Mouse (Mus musculus): ENCODE results near the gene Mrpl27.
"Not testable (repeated sequence)": the region's sequence is repeated elsewhere in the genome, so short reads cannot be mapped to it uniquely, and the experiment has no call there.

Gene Mrpl27

DNA sequence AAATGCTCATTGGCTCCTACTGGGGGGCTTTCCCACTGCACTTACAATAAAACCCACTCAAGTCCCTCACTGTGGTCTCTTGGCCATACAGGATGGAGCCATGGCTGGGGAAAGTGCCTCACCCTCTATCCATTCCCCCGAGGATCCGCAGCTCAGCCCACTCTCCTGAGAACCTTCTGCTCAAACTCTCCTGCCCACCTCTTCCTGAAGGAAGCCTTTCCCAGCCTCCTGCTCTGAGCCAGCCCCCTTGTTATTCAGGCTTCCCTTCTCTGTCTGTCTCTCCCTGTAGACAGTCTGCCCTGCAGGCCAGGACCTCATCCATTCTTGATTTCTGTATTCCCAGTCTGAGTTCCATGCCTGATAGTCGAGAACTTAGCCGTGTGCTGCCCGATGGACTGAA lies 21.4 kb downstream of the Mrpl27 start:
- no peak for DNase-seq (ENCODE audit: low spot score)

DNA sequence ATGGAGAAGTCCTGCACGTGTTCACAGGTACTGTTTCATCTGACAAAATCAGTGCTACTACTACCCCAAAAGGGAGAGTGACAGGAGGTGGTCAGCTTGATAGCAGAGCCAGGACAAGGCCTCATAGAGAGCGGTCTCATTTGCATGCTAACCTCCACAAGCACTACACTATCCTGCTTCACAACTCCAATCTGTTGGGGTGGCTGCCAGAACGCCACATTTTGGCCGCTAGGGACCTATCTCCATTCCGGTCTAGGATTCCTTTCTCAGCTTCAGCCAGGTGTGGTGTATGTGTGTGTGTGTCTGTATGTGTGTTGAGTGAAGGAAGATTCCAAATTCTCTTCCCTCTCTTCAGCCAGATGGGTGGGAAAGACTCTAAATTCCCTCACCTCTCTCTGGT lies 21.9 kb downstream of the Mrpl27 start:
- no peak for DNase-seq (ENCODE audit: low spot score)

DNA sequence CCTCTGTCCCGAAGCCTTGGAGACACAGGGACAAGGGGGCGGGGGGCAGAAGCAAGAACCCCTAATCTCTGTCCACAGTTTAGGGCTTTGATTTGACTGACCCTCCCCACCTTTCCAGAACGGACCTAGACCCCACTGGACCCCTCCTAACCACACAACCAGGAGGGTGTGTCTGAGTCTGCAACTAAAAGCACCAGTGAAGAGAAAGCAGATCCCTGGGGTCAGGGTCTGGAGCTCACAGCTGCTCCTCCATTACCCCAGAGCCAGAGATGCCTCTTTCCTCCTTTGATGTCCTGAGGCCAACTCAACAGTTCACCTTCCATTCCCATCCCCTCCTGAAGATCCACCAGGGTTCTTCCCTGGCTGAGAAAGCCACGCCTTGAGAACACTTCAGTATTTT lies 22.7 kb downstream of the Mrpl27 start:
- no peak for DNase-seq (ENCODE audit: low spot score)

DNA sequence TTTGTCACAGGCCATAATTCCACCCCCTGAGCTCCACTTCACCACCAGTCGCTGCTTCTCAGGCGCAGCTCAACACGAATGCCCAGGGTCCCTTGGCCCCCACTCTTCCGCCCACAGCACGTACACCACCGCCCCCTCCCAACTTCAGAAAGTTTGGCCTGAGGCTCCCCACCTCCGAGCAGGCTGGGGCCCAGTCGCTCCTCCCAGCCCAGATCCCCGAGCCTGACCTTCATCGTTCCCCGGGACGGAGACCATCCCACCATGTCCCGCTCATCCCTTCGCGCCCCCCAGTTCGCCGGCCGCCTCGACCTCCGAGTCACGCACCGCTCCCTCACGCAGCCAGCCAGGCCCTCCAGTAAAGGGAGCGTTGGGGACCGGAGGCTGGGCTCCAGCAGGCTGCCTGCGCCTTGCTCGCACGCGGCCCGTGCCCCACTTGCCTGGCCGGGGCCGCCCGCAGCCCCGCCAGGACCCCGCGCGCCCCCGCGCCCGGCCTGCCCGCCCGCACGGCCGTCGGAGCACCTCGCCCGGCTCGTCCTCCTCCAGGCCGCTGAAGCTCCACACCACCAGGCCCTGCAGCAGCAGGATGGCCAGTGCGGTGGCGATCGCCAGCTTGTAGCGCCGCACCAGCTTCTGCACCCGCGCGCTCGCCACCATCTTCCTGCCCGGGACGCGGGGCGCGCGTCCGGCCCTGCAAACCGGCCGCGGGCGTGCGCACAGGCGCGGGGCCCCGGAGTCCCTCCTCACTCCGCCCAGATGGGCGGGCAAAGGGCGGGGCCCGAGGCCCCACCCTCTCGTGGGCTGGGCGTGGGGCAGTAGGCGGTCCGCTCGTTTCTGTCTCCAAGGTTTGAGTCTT lies 23.4 kb downstream of the Mrpl27 start, which contains the start of gene Xylt2:
Gene Xylt2, minus strand, starts transcription at position 762 of the 853 bp plus-strand sequence.
- peak; percentile 69 for DNase-seq (ENCODE audit: low spot score)

DNA sequence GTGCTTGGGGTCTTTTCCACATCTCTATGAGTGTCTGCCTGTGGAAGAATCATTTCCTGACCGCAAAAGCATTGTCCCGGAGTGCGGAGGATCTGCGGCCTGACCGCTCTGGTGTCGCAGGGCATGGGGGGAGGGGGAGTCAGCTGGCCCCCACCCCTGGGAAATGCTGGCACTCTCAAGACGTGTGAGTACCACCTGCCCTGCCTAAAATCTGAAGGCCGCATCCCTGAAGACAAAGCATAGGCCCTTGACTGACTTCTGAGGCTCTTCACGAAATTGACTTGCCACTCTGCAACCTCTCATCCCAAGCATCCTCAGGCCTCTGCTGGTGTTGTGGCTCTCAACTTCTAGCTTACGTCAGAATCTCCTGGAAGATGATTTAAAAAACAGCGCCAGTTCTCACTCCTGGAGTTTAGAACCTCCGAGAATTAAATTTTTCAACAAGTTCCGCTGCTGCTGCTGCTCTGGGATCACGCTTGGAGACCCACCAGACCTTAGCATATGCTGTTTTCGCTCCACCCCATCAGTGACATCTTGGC lies 24.1 kb downstream of the Mrpl27 start:
- DNase-seq (ENCODE audit: low spot score), result no peak

DNA sequence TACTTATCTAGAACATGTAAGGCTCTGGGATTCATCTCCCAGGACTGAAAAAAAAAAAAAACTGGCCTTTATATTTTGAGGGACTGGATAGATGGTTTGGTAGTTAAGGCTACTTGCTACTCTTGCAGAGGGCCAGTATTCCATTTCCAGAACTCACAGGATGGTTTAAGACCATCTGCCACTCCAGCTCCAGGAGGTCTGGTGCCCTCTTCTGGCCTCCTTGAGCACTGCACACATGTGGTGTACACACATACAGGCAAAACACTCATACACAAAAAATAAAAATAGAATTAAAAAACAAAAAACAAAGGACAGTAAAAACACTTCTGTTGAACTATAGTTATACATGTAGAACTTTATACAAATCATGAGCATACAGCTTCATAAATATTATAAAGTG lies 27.1 kb downstream of the Mrpl27 start:
- no peak for DNase-seq (ENCODE audit: low spot score)

DNA sequence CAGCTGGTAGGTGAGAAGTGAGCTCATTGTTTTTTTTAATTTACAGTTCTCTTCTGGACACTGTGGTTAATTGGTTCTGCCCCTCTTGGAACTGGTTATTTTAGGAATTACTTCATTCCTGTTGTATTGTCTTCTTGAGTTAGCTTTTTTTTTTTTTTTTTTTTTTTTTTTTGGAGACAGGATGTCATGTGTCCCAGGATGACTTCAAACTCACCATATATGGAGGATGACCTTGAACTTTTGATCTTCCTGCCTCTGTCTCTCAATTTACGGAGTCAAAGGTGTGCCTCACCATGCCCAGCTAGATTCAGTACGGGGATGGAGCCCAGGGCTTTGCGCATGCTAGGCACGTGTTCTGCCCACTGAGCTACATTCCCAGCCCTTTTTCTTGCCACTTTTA lies 28.1 kb downstream of the Mrpl27 start:
- no peak for DNase-seq (ENCODE audit: low spot score)

DNA sequence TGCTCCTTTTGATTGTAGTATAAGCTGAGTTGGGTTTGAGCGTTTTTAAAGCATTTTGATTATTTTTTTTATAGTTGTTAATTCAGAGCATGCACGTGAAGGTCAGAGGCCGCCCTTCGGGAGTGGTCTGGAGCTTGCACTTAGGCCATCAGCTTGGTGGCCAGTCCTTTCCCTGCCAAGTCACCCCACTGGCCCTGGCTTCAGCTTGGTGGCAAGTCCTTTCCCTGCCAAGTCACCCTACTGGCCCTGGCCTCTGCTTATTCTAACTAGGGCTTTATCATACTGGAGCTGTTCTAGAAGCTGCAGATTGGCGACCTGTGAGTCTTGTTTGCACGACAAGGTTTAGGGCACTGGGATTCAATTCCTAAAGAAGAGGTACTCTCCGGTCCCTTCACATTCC lies 28.9 kb downstream of the Mrpl27 start:
- no peak for DNase-seq (ENCODE audit: low spot score)

DNA sequence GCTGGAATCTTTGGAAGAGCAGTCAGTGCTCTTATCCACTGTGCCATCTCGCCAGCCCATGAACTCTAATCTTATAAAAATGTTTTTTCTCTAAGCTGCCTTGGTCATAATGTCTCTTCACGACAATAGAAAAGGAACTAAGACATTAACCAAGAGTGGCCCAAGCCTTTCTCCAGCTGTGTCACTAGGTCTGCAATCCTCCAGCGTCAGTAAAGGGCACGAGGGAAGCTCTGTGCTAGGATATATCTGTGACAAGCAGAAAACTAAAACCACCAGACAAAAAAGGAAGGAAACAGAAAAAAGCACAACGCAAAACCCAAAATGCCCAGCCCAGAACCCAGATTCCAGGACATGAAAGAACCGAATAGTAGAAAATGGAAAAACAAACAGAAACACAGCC lies 33.6 kb downstream of the Mrpl27 start:
- DNase-seq (ENCODE audit: low spot score), result no peak

DNA sequence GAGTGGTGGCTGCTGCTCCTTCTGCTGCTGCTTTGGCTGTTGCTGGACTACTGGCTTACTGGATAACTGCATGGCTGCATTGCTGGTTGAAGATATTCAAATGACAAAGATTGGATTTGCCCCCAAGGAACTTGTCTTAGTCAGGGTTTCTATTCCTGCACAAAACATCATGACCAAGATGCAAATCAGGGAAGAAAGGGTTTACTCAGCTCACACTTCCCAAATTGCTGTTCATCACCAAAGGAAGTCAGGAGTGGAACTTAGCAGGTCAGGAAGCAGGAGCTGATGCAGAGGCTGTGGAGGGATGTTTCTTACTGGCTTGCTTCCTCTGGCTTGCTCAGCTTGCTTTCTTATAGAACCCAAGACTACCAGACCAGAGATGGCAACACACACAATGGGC lies 38.9 kb downstream of the Mrpl27 start:
- DNase-seq (ENCODE audit: low spot score), result not testable (repeated sequence)

DNA sequence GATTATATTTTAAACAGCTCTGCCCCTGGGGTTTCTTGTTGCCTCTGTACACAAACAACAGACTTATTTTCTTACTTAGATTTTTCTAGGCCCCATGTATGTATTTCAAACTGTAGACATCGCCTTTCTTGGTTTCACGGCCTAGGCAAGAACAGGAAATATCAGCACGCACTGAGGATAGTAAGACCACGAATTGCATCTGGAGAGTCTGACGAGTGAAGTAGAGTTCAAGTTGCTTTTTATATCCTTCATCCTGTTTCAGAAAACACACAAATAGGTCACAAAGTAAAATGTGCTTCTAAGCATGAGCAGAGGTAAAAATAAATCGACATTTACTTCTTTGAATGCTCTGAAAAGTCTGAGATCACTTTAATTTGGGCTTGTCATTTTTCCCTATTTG lies 41.9 kb downstream of the Mrpl27 start:
- DNase-seq (ENCODE audit: low spot score), result no peak

DNA sequence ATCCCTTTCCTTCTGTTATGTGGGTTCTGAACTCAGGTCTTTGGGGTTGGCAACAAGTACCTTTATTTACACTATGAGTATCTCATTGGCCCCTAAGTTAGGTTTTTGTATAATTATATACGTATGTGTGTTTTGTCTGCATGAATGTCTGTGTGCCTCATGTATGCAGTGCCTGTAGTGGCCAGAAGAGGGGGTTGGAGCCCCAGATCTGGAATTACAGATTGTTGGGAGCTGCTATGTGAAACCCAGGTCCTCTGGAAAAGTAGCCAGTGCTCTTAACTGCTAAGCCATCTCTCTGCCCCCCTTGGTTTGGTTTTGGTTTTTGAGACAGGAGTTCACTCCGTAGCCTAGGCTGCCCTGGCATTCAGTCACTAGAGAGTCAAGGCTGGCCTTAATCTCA lies 43.6 kb downstream of the Mrpl27 start:
- DNase-seq (ENCODE audit: low spot score), result no peak

DNA sequence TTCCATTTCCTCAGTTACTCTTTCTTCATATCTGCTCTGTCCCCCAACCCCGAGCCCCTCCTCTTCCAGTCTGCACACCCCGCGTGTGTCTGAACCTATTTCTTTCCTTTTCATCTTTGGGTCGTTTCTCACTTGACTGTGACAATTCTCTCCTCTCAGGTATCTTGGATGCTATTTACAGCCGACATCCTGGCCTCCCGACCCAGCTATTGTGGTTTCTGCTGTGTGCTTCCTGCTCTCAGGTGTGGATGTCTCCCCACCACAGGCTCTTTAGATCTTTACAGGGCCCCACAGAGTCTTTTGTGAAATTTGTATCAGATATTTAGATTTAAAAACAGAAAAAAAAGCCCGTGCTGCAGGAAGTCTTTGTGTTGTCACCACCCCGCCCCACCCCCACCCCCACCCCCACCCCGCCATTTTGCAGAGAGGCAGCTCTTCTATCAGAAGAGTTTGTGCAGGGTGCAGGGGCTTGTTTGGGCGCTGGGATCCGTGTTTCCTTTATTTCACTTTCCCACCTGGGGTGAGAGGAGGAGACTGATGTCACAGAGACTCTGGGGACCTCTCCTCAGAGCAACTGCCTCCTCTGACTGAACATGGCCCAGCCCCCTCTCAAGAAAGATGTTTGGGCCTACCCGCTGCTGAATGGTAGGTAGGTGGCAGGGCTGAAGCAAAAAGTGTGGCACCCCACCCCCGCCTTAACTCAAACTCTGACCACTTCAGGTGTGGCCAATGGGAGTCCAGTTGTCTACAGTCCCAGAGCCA lies 44.3 kb downstream of the Mrpl27 start:
- no peak for DNase-seq (ENCODE audit: low spot score)

DNA sequence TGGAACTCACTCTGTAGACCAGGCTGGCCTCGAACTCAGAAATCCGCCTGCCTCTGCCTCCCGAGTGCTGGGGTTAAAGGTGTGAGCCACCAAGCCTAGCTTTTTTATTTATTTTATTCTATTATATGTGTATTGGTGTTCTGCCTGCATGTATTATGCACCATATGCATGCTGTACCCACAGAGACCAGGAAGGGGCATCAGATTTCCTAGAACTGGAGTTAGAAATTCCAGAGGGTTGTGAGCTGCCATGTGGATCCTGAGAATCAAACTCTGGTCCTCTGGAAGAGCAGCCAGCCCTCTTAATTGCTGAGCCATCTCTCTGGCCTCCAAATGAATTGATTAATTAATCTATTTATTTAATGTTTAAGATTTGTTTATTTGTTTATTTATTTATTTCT lies 45.8 kb downstream of the Mrpl27 start:
- no peak for DNase-seq (ENCODE audit: low spot score)

DNA sequence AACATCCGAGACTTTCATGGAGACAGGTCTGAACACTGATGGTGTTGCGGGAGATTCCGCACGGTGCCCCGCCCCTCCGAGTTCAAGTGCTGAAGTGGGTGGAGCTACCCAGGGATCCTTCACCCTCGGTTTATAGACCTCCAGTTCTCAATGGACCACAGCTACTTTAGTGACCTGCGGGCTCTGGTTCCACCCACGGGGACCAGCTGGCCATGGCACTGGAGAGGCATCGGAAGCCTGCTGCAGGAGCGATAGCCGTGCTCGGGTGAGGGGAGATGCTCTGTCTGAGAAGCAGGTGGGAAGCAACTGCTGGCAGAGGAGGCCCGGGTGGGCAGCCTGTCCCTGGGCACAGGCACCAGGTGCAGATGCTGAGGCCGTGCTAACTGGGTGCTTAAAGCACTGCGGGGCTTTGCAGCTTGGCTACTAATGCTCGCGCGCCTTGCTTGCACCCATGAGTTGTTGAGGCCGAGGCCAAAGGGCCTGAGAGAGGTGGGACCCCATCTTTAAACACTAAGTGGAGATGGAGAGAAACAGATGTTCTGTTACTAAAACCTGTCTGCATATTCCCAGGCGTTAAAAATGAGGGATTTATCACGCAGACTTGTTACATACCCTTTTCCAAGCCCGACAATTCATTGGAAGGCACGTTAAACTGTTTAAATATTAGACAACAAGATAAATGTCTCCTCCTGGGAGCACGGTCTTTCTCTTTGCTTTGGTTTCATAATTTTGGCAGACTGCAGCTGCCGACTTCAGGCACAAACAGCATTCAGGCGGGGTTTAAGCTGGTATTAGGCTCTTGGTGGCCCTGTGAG lies 48.0 kb downstream of the Mrpl27 start:
- no peak for DNase-seq (ENCODE audit: low spot score)

DNA sequence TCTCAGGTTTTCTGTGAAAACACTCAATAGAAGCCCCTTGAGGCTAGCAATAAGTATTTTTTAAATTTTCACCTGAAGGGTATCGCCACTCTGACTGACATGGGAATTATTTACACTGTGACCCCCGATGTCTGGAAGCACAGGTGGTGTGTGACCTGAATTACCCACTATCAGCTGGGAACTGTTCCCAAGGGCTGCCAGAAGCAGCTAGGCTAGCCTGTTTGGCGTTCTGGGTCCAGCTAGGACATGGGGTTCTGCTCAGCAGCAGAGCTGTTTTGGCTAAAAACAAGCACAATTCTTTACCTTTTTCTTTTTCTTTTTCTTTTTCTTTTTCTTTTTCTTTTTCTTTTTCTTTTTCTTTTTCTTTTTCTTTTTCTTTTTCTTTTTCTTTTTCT lies 48.6 kb downstream of the Mrpl27 start:
- no peak for DNase-seq (ENCODE audit: low spot score)

DNA sequence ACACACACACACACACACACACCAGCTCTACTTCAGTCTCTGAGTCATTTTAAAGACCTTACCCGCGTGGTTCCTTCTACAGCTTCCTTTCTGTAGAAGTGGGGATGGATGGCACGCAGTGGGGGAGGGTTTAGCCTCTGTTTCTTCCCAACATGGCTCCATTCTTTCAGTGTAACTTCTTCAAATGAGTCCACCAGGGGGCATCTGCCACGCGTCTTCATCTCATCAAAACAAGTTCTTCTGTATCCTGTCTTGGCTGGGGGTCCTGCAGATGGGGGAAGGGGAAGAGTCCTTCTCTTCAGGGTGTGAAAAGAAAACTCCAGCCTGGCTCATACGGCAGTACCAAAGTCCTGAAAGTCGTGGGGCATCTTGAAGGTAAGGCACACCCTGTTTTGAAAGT lies 50.5 kb downstream of the Mrpl27 start:
- DNase-seq (ENCODE audit: low spot score), result no peak

DNA sequence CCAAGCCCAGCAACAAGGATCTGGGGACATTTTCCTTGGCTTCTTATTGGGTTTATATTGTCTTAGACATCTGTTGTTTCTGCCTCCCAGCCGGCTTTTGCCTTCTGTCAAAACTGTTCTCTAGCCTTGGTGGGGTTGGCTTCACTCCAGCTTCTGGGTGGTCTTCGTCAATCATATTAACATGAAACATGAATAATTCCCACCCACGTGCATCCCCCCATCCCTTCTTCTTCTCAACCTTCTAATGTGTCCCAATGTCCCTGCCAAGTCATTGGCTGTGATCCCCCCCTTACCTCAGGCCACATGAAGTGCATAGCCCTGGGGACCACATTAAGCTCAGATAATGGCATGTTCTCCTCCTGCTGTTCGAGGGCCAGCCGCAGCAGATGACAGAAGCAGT lies 50.9 kb downstream of the Mrpl27 start, which contains the start of gene Gm11541:
Gene Gm11541, minus strand, starts transcription at position 28 of the 400 bp plus-strand sequence.
- no peak for DNase-seq (ENCODE audit: low spot score)
